Mouse (Mus musculus) 416B (cell line): ENCODE measurements around the gene Gucy2c.
"Not testable (repeated sequence)": the region's sequence is repeated elsewhere in the genome, so short reads cannot be mapped to it uniquely, and the experiment has no call there.

ENCODE experiments used
- DNase-seq: peaks from one replicate; pipeline ENCODE4 v3.0.0; 2011; ENCODE audit warnings: low read depth

Gucy2c gene

DNA sequence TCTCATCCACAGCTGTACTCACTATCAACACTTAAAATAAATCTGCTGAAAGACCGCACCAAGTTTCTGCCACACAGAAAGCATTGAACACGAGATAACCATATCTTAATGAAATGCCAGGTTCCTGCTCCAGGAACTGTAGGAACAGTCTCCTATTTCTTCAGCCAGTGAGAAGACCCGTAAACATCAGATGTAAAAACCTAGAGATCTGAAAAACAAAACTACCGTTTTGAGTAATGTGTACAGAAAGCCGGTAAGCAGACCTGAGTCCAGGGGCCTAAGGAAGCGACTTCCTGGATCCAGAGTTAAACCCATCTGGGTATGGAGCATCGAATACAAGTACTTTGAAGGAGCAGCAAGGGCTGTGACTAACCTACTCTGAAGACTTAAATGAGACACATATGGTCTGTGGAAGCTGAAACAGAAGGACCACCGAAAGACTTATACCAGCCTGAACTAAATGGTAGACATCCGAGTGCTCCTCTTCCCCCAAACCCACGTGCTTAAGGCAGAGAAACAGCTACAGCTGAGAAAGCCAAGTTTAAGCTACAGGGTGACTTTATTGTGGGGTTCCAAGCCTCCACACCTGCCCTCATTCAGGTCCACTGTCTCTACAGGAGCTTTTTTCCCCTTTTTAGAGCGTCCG is 21.7 kb upstream of the Gucy2c start:
- DNase-seq: no peak

DNA sequence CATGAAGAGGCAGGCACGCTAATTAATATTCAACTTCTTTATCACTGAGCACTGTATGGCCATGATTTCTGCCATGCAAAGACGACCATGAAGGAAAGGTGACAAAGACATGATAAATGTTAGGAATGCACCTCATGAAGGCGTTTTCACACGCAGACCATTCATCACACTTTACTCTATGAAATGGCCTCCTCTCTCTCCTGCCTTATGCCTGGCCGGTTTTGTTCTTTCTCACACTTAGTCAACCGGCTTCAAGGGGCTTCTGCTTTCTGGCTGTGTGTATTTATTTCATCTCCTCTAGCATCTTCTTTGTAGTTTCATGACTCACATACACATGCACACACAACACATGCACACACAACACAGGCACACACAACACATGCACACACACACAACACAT is 19.7 kb upstream of the Gucy2c start:
- no peak for DNase-seq

GRCm38 (mm10) chr6:136800710-136801109 is 19.1 kb upstream of the Gucy2c start:
- DNase-seq: no peak

DNA sequence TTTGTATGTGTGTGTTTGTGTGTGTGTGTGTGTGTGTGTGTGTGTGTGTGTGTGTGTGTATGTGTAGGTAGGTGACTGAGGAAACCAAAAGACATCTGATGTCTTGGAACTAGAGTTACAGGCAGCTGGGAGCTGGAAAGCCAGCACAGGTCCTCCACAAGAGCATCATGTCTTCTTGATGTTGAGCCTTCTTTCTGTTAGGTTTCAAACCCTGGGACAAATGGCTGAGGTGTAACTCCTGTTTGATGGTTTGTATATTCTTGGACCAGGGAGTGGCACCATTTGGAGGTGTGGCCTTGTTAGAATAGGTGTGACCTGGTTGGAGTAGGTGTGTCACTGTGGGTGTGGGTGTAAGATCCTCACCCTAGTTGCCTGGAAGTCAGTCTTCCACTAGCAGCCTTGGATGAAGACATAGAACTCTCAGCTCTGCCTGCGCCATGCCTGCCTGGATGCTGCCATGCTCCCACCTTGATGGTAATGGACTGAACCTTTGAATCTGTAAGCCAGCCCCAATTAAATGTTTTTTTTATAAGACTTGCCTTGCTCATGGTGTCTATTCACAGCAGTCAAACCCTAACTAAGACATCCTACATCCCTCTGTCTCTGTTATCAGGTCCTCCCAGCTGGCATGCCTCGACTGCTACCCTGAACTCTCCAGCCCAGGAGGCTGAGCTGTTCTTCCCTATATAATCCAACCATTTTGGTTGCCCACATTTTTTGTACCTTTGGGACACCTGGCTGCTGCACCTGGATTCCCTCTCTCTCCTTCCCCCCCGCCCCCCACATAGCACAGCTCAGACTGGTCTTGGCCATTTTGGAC is 16.5 kb upstream of the Gucy2c start:
- not testable (repeated sequence) for DNase-seq

DNA sequence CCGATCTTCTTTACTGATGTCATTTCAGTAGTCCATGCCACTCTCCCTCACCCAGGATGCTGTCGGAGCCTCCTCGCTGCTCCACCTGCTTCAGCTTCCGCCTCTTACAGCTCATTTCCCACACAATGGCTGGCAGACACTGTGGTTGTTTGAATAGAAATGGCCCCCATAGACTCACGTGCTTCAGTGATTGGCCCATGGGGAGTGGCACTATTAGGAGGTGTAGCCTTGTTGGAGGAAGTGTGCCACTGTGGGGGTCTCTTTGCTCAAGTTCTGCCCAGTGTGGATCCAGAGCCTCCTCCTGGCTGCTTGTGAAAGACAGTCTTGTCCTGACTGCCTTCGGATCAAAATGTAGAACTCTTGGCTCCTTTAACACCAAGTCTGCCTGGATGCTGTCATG is 14.3 kb upstream of the Gucy2c start:
- DNase-seq: no peak

DNA sequence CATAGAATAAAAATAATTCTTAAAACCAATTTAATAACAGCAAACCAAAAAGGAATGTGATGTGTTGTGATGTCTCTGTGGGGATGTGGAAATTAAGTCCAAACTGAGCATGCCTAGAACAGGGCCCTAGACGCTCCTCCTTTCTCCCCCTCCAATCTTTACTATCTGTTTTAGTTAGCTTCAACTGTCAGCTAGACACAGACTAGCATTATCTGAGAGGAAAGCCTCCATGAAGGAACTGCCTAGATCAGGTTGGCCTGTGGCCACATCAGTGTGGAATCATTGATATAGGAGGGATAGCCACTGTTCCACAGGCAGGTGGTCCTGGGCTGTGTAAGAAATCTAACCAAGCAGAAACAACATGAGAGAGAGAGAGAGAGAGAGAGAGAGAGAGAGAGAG is 13.5 kb upstream of the Gucy2c start:
- no peak for DNase-seq

- no peak for DNase-seq
These were observed 12.4 kb upstream of the Gucy2c start for GRCm38 (mm10) chr6:136793831-136794525.

DNA sequence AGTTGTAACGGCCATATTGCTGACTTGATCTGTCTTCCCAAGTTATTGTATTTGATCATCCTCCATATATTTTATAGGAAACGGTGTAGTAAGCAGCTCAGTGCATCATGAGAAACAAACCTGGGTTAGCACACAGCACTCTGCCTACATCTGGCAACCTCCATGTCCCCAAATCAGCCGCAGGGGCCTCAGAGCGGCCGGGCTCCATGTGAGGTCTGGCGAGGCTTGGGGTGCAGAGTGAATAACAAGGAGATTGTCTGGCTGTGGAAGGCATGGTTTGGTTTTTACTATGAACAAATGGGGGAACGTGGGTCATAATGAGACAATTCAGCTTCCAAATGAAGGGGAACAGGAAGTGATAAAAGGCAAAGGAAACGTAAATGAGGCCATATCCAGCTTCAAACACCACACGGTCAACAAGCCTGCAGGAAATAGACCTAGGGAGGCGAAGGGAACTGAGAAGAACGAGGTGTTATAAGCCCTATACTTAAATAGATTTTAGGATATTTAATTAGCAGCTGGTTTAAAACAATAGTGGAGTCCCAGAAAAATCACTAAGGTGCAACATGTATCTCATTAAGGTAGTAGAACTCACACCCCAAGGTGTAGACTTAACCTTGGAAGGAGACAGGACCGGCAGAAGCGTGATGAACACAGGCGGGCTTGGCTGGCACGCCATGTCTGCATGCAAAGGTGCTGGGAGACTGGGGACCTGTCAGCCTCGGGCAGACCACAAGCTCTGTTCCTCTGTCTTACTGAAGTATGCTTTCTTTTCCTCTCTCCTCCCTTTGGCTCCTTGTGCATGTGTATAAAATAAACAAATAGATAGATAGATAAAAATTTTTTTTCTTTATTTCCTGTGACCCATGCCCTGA is 11.6 kb upstream of the Gucy2c start:
- DNase-seq: no peak

- no peak for DNase-seq
These were observed 7.9 kb upstream of the Gucy2c start for GRCm38 (mm10) chr6:136789391-136789971.

DNA sequence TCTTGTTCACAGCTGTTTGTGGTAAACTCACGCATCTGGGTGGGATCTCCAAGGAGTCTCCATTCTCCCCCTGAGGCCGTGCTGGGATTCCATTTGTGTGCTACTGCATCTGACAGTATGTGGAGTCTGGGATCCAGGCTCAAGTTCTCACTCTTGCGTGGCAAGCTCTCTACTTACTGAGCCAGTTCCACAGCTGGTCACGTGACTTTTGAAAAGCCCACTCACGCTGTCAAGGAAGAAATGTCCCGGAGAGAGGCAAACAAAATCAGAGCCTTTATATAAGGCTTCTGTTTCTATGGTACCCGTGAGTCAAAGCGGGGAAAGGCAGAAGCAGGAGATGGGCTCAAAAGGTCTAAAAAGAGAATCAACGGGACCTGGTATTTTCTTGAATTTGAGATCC is 1.2 kb upstream of the Gucy2c start:
- DNase-seq: no peak

GRCm38 (mm10) chr6:136782146-136782545 is 581 bp upstream of the Gucy2c start:
- no peak for DNase-seq

DNA sequence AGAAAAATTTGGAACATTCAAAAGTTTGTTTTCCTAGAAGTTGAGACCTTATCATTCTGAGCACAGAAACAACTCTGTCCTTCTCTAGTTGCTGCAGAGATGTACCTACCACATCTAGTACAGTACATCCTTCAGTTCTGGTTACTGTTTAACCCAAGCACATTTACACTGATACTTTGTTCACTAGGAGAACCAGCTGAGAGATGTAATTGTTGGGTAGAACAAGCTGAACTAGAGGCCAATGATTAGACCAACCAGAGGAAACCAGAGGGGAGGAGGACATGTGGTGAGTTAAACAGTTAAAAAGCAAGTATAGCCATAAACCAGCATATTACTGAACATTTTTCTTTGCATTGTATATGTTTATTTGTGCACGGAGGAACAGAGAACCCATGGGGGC is 5.2 kb downstream of the Gucy2c start:
- no peak for DNase-seq

- no peak for DNase-seq
These were observed 11.7 kb downstream of the Gucy2c start for GRCm38 (mm10) chr6:136769859-136770258.

- DNase-seq: no peak
These were observed 12.4 kb downstream of the Gucy2c start for GRCm38 (mm10) chr6:136769143-136769542.

GRCm38 (mm10) chr6:136763912-136764311 is 17.7 kb downstream of the Gucy2c start:
- DNase-seq: peak; percentile 22

- no peak for DNase-seq
These were observed 31.0 kb downstream of the Gucy2c start for GRCm38 (mm10) chr6:136750567-136750966.

DNA sequence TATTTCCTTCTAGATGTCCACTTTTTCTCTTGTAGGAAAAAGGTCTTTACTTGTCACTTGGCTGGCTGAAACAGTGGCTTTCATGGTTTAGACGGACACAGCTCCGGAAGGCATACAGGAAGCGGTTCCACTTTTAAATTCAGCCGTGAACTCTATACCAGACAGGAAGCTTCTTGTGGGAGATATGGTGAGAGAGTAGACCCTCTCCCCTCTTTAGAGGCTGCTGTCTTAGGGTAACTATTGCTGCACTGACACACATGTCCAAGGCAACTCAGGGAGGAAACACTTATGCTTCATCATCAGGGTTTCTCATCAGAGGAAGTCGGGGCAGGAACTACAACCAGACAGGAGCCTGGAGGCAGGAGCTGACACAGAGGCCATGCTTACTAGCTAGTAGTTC is 36.0 kb downstream of the Gucy2c start:
- DNase-seq: peak; percentile 73

- DNase-seq: peak; percentile 79
These were observed 37.8 kb downstream of the Gucy2c start for GRCm38 (mm10) chr6:136743729-136744128.

GRCm38 (mm10) chr6:136742352-136743118 is 39.0 kb downstream of the Gucy2c start:
- DNase-seq: peak; percentile 94

DNA sequence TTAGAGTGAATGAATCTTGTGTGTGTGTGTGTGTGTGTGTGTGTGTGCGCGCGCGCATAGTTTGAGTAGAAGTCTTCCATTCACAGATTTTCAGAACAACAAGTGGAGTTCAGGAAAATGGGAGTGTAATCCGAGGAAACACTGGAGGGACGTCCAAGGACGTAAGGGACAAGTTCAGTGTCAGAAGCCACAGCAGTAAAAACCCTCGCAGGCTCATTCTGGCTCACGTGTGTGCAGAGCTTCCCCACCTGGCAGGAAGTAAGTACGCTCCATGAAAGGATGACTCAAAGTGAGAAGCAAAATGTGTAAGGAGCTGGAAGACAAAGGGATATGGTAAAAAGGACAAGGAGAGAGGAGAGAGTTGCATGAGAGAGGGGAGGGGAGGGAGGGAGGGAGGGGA is 40.3 kb downstream of the Gucy2c start:
- no peak for DNase-seq

- DNase-seq: no peak
These were observed 45.8 kb downstream of the Gucy2c start for GRCm38 (mm10) chr6:136735766-136736165.
